Mouse (Mus musculus): ENCODE measurements around the gene Mefv. TPM values are rescaled to one million over a fixed set of nuclear protein-coding genes. Genes with fewer than 3 reads are reported as not detected.

Gene Mefv
- total and polyA plus RNA-seq, 3 experiments = not detected

- dilution Hi-C loops (cut with MboI; ENCODE audit: extremely low pct_ligation_motif_present, extremely low pct_unique_long_range_greater_than_20kb, low sequenced_read_pairs) (no loop called here), in situ Hi-C loops (cut with MboI; ENCODE audit: low pct_ligation_motif_present, low pct_unique_long_range_greater_than_20kb, low sequenced_read_pairs) (no loop called here)
- Histone ChIP-seq H3K27me3 (replicated peaks) (no peaks in the 10 kb centered on the region), H3K9ac (ENCODE audit: insufficient read depth, low read depth) (no peak overlapping the region), H3K36me3 (replicated peaks in 1 of 2; ENCODE audit: control insufficient read depth in 1 of 2, insufficient read depth in 1 of 2, low read length in 1 of 2) (no peaks in the 10 kb centered on the region), H3K9me3 (replicated peaks; ENCODE audit: low read length) (no peaks in the 10 kb centered on the region), H3K4me3 (replicated peaks in 1 of 3; ENCODE audit: low read depth in 2 of 3, low read length in 2 of 3, poor library complexity in 1 of 3) (no peak overlapping the region), H3K4me2 (ENCODE audit: insufficient read depth, low read depth, poor library complexity, severe bottlenecking) (no peak overlapping the region), H3K27ac (ENCODE audit: insufficient read depth, low read depth) (no peak overlapping the region), H3K79me2 (replicated peaks; ENCODE audit: control insufficient read depth, extremely low read depth, insufficient read depth, poor library complexity, severe bottlenecking) (no peaks in the 10 kb centered on the region), H3K4me1 (ENCODE audit: control insufficient read depth in 1 of 2, insufficient read depth in 2 of 2) (peaks cover 6 to 24% of the 10 kb centered on the region in 2 experiments; a peak in 3 of 4 replicates)
- TF ChIP-seq ZC3H11A (IDR thresholded peaks at IDR 0.05; ENCODE audit: low read depth, low read length) (no peak), MEF2A (IDR thresholded peaks at IDR 0.05; ENCODE audit: borderline replicate concordance, low read depth, low read length) (no peak), BHLHE40 (IDR thresholded peaks at IDR 0.05; ENCODE audit: low read depth, low read length) (no peak), JUND (conservative IDR thresholded peaks at IDR 0.05; ENCODE audit: low read depth, low read length) (no peak), ETS1 (conservative IDR thresholded peaks at IDR 0.05; ENCODE audit: low read depth, low read length) (no peak), PAX5 (IDR thresholded peaks at IDR 0.05; ENCODE audit: low read length) (no peak)
- no peak for DNase-seq (ENCODE audit: extremely low read depth)
These were observed 15.4 kb upstream of the Mefv start for GRCm38 (mm10) chr16:3733198-3733732.

- Histone ChIP-seq H3K27me3 (replicated peaks) (no peaks in the 10 kb centered on the region), H3K36me3 (replicated peaks in 1 of 2; ENCODE audit: control insufficient read depth in 1 of 2, insufficient read depth in 1 of 2, low read length in 1 of 2) (no peaks in the 10 kb centered on the region), H3K79me2 (replicated peaks; ENCODE audit: control insufficient read depth, extremely low read depth, insufficient read depth, poor library complexity, severe bottlenecking) (no peaks in the 10 kb centered on the region), H3K9ac (ENCODE audit: insufficient read depth, low read depth) (no peak overlapping the region), H3K4me2 (ENCODE audit: insufficient read depth, low read depth, poor library complexity, severe bottlenecking) (no peak overlapping the region), H3K9me3 (replicated peaks; ENCODE audit: low read length) (no peaks in the 10 kb centered on the region), H3K4me3 (replicated peaks in 1 of 3; ENCODE audit: low read depth in 2 of 3, low read length in 2 of 3, poor library complexity in 1 of 3) (no peak overlapping the region), H3K27ac (ENCODE audit: insufficient read depth, low read depth) (no peak overlapping the region), H3K4me1 (ENCODE audit: control insufficient read depth in 1 of 2, insufficient read depth in 2 of 2) (peaks cover 6 to 24% of the 10 kb centered on the region in 2 experiments; a peak in 3 of 4 replicates)
- TF ChIP-seq MEF2A (IDR thresholded peaks at IDR 0.05; ENCODE audit: borderline replicate concordance, low read depth, low read length) (no peak), MXI1 (IDR thresholded peaks at IDR 0.05; ENCODE audit: low read depth, low read length) (no peak), NRF1 (IDR thresholded peaks at IDR 0.05; ENCODE audit: low read depth, low read length) (no peak), BHLHE40 (IDR thresholded peaks at IDR 0.05; ENCODE audit: low read depth, low read length) (peak; percentile 24; the same call in 1 of the 2 replicates), IRF4 (IDR thresholded peaks at IDR 0.05; ENCODE audit: low read depth, low read length) (no peak), NELFE (IDR thresholded peaks at IDR 0.05; ENCODE audit: low read depth, low read length) (no peak), CTCF (conservative IDR thresholded peaks at IDR 0.05 in 1 of 2, IDR thresholded peaks at IDR 0.05 in 1 of 2; ENCODE audit: low read depth in 2 of 2, low read length in 2 of 2) (no peak), USF1 (IDR thresholded peaks at IDR 0.05; ENCODE audit: low read depth, low read length) (no peak)
- in situ Hi-C loops (cut with MboI; ENCODE audit: low pct_ligation_motif_present, low pct_unique_long_range_greater_than_20kb, low sequenced_read_pairs) = no loop called here
- DNase-seq (ENCODE audit: extremely low read depth) = no peak
- dilution Hi-C loops (cut with MboI; ENCODE audit: extremely low pct_ligation_motif_present, extremely low pct_unique_long_range_greater_than_20kb, low sequenced_read_pairs) = no loop called here
These were observed 14.7 kb upstream of the Mefv start for GRCm38 (mm10) chr16:3732612-3733011.

Measured in CH12.LX (cell line).